Mouse (Mus musculus) liver, embryonic 11.5 days (tissue): ENCODE results near the gene Timp4. TPM values are rescaled to one million over a fixed set of nuclear protein-coding genes. Genes with fewer than 3 reads are reported as not detected.
"Not testable (repeated sequence)": the region's sequence is repeated elsewhere in the genome, so short reads cannot be mapped to it uniquely, and the experiment has no call there.

Experiments
- ATAC-seq: fragments of 200-750 bp; cut with Nextera tagmentation; replicated peaks from 2 replicates; pipeline ENCODE4 v1.8.0; 2017; ENCODE audit warnings: moderate number of reproducible peaks, mild to moderate bottlenecking, moderate TSS enrichment, moderate library complexity; ENCODE audit not compliant: low FRiP score
- DNase-seq: peaks from one replicate; pipeline ENCODE4 v3.0.0-alpha.2; 2017; ENCODE audit warnings: low spot score
- H3K27ac ChIP-seq: fragments of 300-500 bp; sonication (generic); 2 replicates; pipeline ENCODE4 v1.5.1; 2014; ENCODE audit warnings: mild to moderate bottlenecking, low read depth, low read length, control low read depth
- H3K27me3 ChIP-seq: fragments of 300-500 bp; sonication (generic); replicated peaks from 2 replicates; pipeline ENCODE4 v1.6.1; 2014; ENCODE audit warnings: low read length, mixed read lengths; ENCODE audit not compliant: control insufficient read depth, insufficient read depth
- H3K36me3 ChIP-seq: fragments of 300-500 bp; sonication (generic); 2 replicates; pipeline ENCODE4 v1.6.1; 2014; ENCODE audit warnings: mild to moderate bottlenecking, low read length, moderate library complexity, mixed read lengths; ENCODE audit not compliant: control insufficient read depth, insufficient read depth
- H3K4me1 ChIP-seq: fragments of 300-500 bp; sonication (generic); replicated peaks from 2 replicates; pipeline ENCODE4 v1.6.1; 2014; ENCODE audit warnings: low read length, mixed read lengths; ENCODE audit not compliant: control insufficient read depth, insufficient read depth
- H3K4me2 ChIP-seq: fragments of 300-500 bp; sonication (generic); 2 replicates; pipeline ENCODE4 v1.6.1; 2014; ENCODE audit warnings: mild to moderate bottlenecking, control low read depth, moderate library complexity
- H3K4me3 ChIP-seq: fragments of 300-500 bp; sonication (generic); 2 replicates; pipeline ENCODE4 v1.5.1; 2014; ENCODE audit warnings: low read depth, low read length, control low read depth
- H3K9ac ChIP-seq: fragments of 300-500 bp; sonication (generic); 2 replicates; pipeline ENCODE4 v1.6.1; 2014; ENCODE audit warnings: low read depth, low read length, control low read depth
- H3K9me3 ChIP-seq: fragments of 300-500 bp; sonication (generic); 2 replicates; pipeline ENCODE4 v1.6.1; 2016; ENCODE audit warnings: low read length, inconsistent platforms, mixed read lengths; ENCODE audit not compliant: control insufficient read depth
- WGBS: fragments of 180-500 bp; shearing (Covaris S2); extraction: QIAGEN DNeasy Blood & Tissue Kit; methylation state at CpG from one replicate; pipeline ENCODE4 v1.1.7; 2014; 5-methylcytosine and 5-hydroxymethylcytosine counted together
- polyA plus RNA-seq: library from polyadenylated mRNA; unstranded; fragments of >200 nt; fragmentation: Nextera tagmentation; extraction: Ambion mirVana; gene quantifications from 2 replicates; pipeline ENCODE4 v1.2.1, GENCODE M21; 2014

Timp4 gene
- polyA plus RNA-seq, 1 experiment from 2014 or later, result 0.04 TPM

GRCm38 (mm10) chr6:115241131-115241699, 10.8 kb downstream of the Timp4 start:
- H3K4me3 ChIP-seq, result no peak overlapping the region
- 73% methylated on average over 3 of the region's 3 CpGs for WGBS
- H3K36me3 ChIP-seq, result no peaks in the 10 kb centered on the region
- no peak overlapping the region for H3K4me2 ChIP-seq
- no peaks in the 10 kb centered on the region for H3K4me1 ChIP-seq
- no peak overlapping the region for H3K27ac ChIP-seq
- ATAC-seq (no peak), DNase-seq (no peak)
- no peak overlapping the region for H3K9ac ChIP-seq
- H3K27me3 ChIP-seq, result no peaks in the 10 kb centered on the region
- H3K9me3 ChIP-seq, result no peaks in the 10 kb centered on the region

GRCm38 (mm10) chr6:115240431-115240830, 11.6 kb downstream of the Timp4 start:
- not testable (repeated sequence) for ATAC-seq, H3K4me3 ChIP-seq, H3K4me2 ChIP-seq, H3K27ac ChIP-seq, H3K36me3 ChIP-seq, H3K4me1 ChIP-seq, H3K27me3 ChIP-seq, DNase-seq, H3K9ac ChIP-seq, H3K9me3 ChIP-seq
- WGBS, result 30% methylated on average over 2 of the region's 2 CpGs

GRCm38 (mm10) chr6:115239335-115239734, 12.7 kb downstream of the Timp4 start:
- H3K4me1 ChIP-seq, result no peaks in the 10 kb centered on the region
- no peaks in the 10 kb centered on the region for H3K36me3 ChIP-seq
- H3K9ac ChIP-seq, result no peak overlapping the region
- WGBS, result 88% methylated on average over 7 of the region's 7 CpGs
- H3K27ac ChIP-seq, result no peak overlapping the region
- H3K4me2 ChIP-seq, result no peak overlapping the region
- no peak for DNase-seq
- no peaks in the 10 kb centered on the region; the same call in 1 of the 2 replicates for H3K27me3 ChIP-seq
- ATAC-seq, result no peak
- H3K9me3 ChIP-seq, result no peaks in the 10 kb centered on the region
- H3K4me3 ChIP-seq, result no peak overlapping the region

- H3K4me1 ChIP-seq, result no peaks in the 10 kb centered on the region
- ATAC-seq (no peak), DNase-seq (no peak)
- no peaks in the 10 kb centered on the region; the same call in 1 of the 2 replicates for H3K27me3 ChIP-seq
- 82% methylated on average over 9 of the region's 9 CpGs for WGBS
- no peaks in the 10 kb centered on the region for H3K36me3 ChIP-seq
- H3K9ac ChIP-seq, result no peak overlapping the region
- no peak overlapping the region for H3K4me2 ChIP-seq
- no peak overlapping the region for H3K27ac ChIP-seq
- H3K9me3 ChIP-seq, result no peaks in the 10 kb centered on the region
- no peak overlapping the region for H3K4me3 ChIP-seq
Observed at GRCm38 (mm10) chr6:115238031-115239027, 13.7 kb downstream of the Timp4 start.

GRCm38 (mm10) chr6:115232562-115232961, 19.4 kb downstream of the Timp4 start:
- no peak overlapping the region for H3K9ac ChIP-seq
- WGBS, result 69% methylated on average over 1 of the region's 1 CpGs
- no peaks in the 10 kb centered on the region; the same call in 1 of the 2 replicates for H3K27me3 ChIP-seq
- DNase-seq (no peak), ATAC-seq (no peak)
- H3K27ac ChIP-seq, result no peak overlapping the region
- no peaks in the 10 kb centered on the region for H3K4me1 ChIP-seq
- H3K36me3 ChIP-seq, result no peaks in the 10 kb centered on the region
- H3K9me3 ChIP-seq, result no peaks in the 10 kb centered on the region
- no peak overlapping the region for H3K4me2 ChIP-seq
- H3K4me3 ChIP-seq, result no peak overlapping the region

- Histone ChIP-seq H3K27ac (no peak overlapping the region), H3K4me2 (no peak overlapping the region), H3K36me3 (no peaks in the 10 kb centered on the region), H3K4me3 (no peak overlapping the region), H3K9ac (no peak overlapping the region), H3K27me3 (no peaks in the 10 kb centered on the region; the same call in 1 of the 2 replicates), H3K4me1 (no peaks in the 10 kb centered on the region), H3K9me3 (no peaks in the 10 kb centered on the region)
- ATAC-seq (no peak), DNase-seq (no peak)
- WGBS, result 76% methylated on average over 4 of the region's 4 CpGs
Observed at GRCm38 (mm10) chr6:115231836-115232235, 20.2 kb downstream of the Timp4 start.

GRCm38 (mm10) chr6:115230557-115230956, 21.4 kb downstream of the Timp4 start:
- DNase-seq (no peak), ATAC-seq (no peak)
- H3K27me3 ChIP-seq, result no peaks in the 10 kb centered on the region; the same call in 1 of the 2 replicates
- no peak overlapping the region for H3K4me3 ChIP-seq
- WGBS, result 79% methylated on average over 3 of the region's 3 CpGs
- no peak overlapping the region for H3K4me2 ChIP-seq
- no peak overlapping the region for H3K9ac ChIP-seq
- H3K36me3 ChIP-seq, result no peaks in the 10 kb centered on the region
- no peaks in the 10 kb centered on the region for H3K4me1 ChIP-seq
- H3K9me3 ChIP-seq, result no peaks in the 10 kb centered on the region
- no peak overlapping the region for H3K27ac ChIP-seq

- Histone ChIP-seq H3K4me1 (no peaks in the 10 kb centered on the region), H3K4me2 (no peak overlapping the region), H3K4me3 (no peak overlapping the region), H3K27ac (no peak overlapping the region), H3K9me3 (no peaks in the 10 kb centered on the region), H3K9ac (no peak overlapping the region), H3K36me3 (no peaks in the 10 kb centered on the region), H3K27me3 (no peaks in the 10 kb centered on the region)
- WGBS, result 10% methylated on average over 2 of the region's 2 CpGs
- no peak for ATAC-seq
- peak; percentile 49 for DNase-seq
Observed at GRCm38 (mm10) chr6:115227529-115227928, 24.5 kb downstream of the Timp4 start.
